Mouse (Mus musculus): Measurements from ENCODE around the gene Fhit. TPM values are rescaled to one million over a fixed set of nuclear protein-coding genes. Genes with fewer than 3 reads are reported as not detected.
A peak's percentile ranks its signal among the peaks of the same experiment; 100 is the strongest.

The Fhit gene
- total and polyA plus RNA-seq, 2 experiments from 2014 or later: 9.9 to 11.8 TPM

GRCm38 (mm10) chr14:10022304-10022703 lies 1139.5 kb downstream of the Fhit start:
- 28% methylated on average over 2 of the region's 2 CpGs for WGBS

GRCm38 (mm10) chr14:10020400-10021140 lies 1141.3 kb downstream of the Fhit start:
- TF ChIP-seq CTCF (IDR thresholded peaks at IDR 0.05): peak; percentile 54
- DNase-seq (ENCODE audit: low spot score) (no peak), ATAC-seq (ENCODE audit: low FRiP score) (no peak)
- no peak overlapping the region for H3K27ac ChIP-seq (ENCODE audit: low read depth, low read length)
- H3K36me3 ChIP-seq (ENCODE audit: insufficient read depth, low read length): no peaks in the 10 kb centered on the region
- H3K9ac ChIP-seq (replicated peaks; ENCODE audit: low read length, poor library complexity, severe bottlenecking): no peak overlapping the region
- H3K9me3 ChIP-seq (ENCODE audit: low read length): no peaks in the 10 kb centered on the region
- no peak overlapping the region for H3K4me3 ChIP-seq (ENCODE audit: low read depth, low read length)
- no peaks in the 10 kb centered on the region for H3K4me1 ChIP-seq (ENCODE audit: insufficient read depth, low read length)
- WGBS: 93% methylated on average over 5 of the region's 5 CpGs
- no peaks in the 10 kb centered on the region for H3K27me3 ChIP-seq (ENCODE audit: insufficient read depth, low read length)
- no peak overlapping the region for H3K4me2 ChIP-seq (ENCODE audit: low read depth, low read length, poor library complexity, severe bottlenecking)

More at GRCm38 (mm10) chr14:10022304-10022703, 1139.5 kb downstream of the Fhit start:
- H3K4me2 ChIP-seq (ENCODE audit: low read depth, low read length, poor library complexity, severe bottlenecking): no peak overlapping the region
- TF ChIP-seq CTCF (IDR thresholded peaks at IDR 0.05): no peak
- no peaks in the 10 kb centered on the region for H3K36me3 ChIP-seq (ENCODE audit: insufficient read depth, low read length)
- H3K9me3 ChIP-seq (ENCODE audit: low read length): no peaks in the 10 kb centered on the region
- no peak overlapping the region for H3K27ac ChIP-seq (ENCODE audit: low read depth, low read length)
- H3K4me1 ChIP-seq (ENCODE audit: insufficient read depth, low read length): no peaks in the 10 kb centered on the region
- peak; percentile 39 for DNase-seq (ENCODE audit: low spot score)
- no peak for ATAC-seq (ENCODE audit: low FRiP score)
- H3K9ac ChIP-seq (replicated peaks; ENCODE audit: low read length, poor library complexity, severe bottlenecking): no peak overlapping the region
- H3K27me3 ChIP-seq (ENCODE audit: insufficient read depth, low read length): no peaks in the 10 kb centered on the region
- H3K4me3 ChIP-seq (ENCODE audit: low read depth, low read length): no peak overlapping the region

GRCm38 (mm10) chr14:10013817-10014266 lies 1148.0 kb downstream of the Fhit start:
- no peak overlapping the region for H3K27ac ChIP-seq (ENCODE audit: low read depth, low read length)
- H3K9ac ChIP-seq (replicated peaks; ENCODE audit: low read length, poor library complexity, severe bottlenecking): no peak overlapping the region
- no peak for DNase-seq (ENCODE audit: low spot score)
- no peaks in the 10 kb centered on the region for H3K4me1 ChIP-seq (ENCODE audit: insufficient read depth, low read length)
- WGBS: 92% methylated on average over 1 of the region's 1 CpGs
- no peak for TF ChIP-seq CTCF (IDR thresholded peaks at IDR 0.05)
- H3K9me3 ChIP-seq (ENCODE audit: low read length): no peaks in the 10 kb centered on the region
- no peak overlapping the region for H3K4me3 ChIP-seq (ENCODE audit: low read depth, low read length)
- no peaks in the 10 kb centered on the region for H3K36me3 ChIP-seq (ENCODE audit: insufficient read depth, low read length)
- no peak for ATAC-seq (ENCODE audit: low FRiP score)
- H3K4me2 ChIP-seq (ENCODE audit: low read depth, low read length, poor library complexity, severe bottlenecking): no peak overlapping the region
- no peaks in the 10 kb centered on the region for H3K27me3 ChIP-seq (ENCODE audit: insufficient read depth, low read length)

- 59% methylated on average over 7 of the region's 7 CpGs for WGBS
- no peak overlapping the region for H3K4me3 ChIP-seq (ENCODE audit: low read depth, low read length)
These were observed 1148.6 kb downstream of the Fhit start for GRCm38 (mm10) chr14:10013003-10013816.

GRCm38 (mm10) chr14:10006278-10006677 lies 1155.6 kb downstream of the Fhit start:
- Histone ChIP-seq H3K9ac (replicated peaks; ENCODE audit: low read length, poor library complexity, severe bottlenecking) (no peak overlapping the region), H3K27me3 (ENCODE audit: insufficient read depth, low read length) (no peaks in the 10 kb centered on the region), H3K4me2 (ENCODE audit: low read depth, low read length, poor library complexity, severe bottlenecking) (no peak overlapping the region), H3K4me1 (ENCODE audit: insufficient read depth, low read length) (0 out of 2 replicates have a peak, but pooled peaks cover 4% of the 10 kb centered on the region), H3K27ac (ENCODE audit: low read depth, low read length) (no peak overlapping the region), H3K9me3 (ENCODE audit: low read length) (no peaks in the 10 kb centered on the region), H3K4me3 (ENCODE audit: low read depth, low read length) (no peak overlapping the region), H3K36me3 (ENCODE audit: insufficient read depth, low read length) (no peaks in the 10 kb centered on the region)
- TF ChIP-seq CTCF (IDR thresholded peaks at IDR 0.05): no peak
- DNase-seq (ENCODE audit: low spot score) (no peak), ATAC-seq (ENCODE audit: low FRiP score) (no peak)
- WGBS: 74% methylated on average over 5 of the region's 5 CpGs

More at GRCm38 (mm10) chr14:10013003-10013816, 1148.6 kb downstream of the Fhit start:
- Histone ChIP-seq H3K36me3 (ENCODE audit: insufficient read depth, low read length) (no peaks in the 10 kb centered on the region), H3K4me2 (ENCODE audit: low read depth, low read length, poor library complexity, severe bottlenecking) (no peak overlapping the region), H3K27ac (ENCODE audit: low read depth, low read length) (no peak overlapping the region), H3K9ac (replicated peaks; ENCODE audit: low read length, poor library complexity, severe bottlenecking) (no peak overlapping the region), H3K4me1 (ENCODE audit: insufficient read depth, low read length) (no peaks in the 10 kb centered on the region), H3K27me3 (ENCODE audit: insufficient read depth, low read length) (no peaks in the 10 kb centered on the region), H3K9me3 (ENCODE audit: low read length) (no peaks in the 10 kb centered on the region)
- ATAC-seq (ENCODE audit: low FRiP score) (no peak), DNase-seq (ENCODE audit: low spot score) (no peak)
- TF ChIP-seq CTCF (IDR thresholded peaks at IDR 0.05): no peak

GRCm38 (mm10) chr14:10003847-10004246 lies 1158.0 kb downstream of the Fhit start:
- no peak overlapping the region for H3K27ac ChIP-seq (ENCODE audit: low read depth, low read length)

More at GRCm38 (mm10) chr14:10003847-10004246, 1158.0 kb downstream of the Fhit start:
- Histone ChIP-seq H3K4me3 (ENCODE audit: low read depth, low read length) (no peak overlapping the region), H3K9ac (replicated peaks; ENCODE audit: low read length, poor library complexity, severe bottlenecking) (no peak overlapping the region), H3K9me3 (ENCODE audit: low read length) (no peaks in the 10 kb centered on the region), H3K27me3 (ENCODE audit: insufficient read depth, low read length) (no peaks in the 10 kb centered on the region), H3K36me3 (ENCODE audit: insufficient read depth, low read length) (no peaks in the 10 kb centered on the region), H3K4me1 (ENCODE audit: insufficient read depth, low read length) (0 out of 2 replicates have a peak, but pooled peaks cover 4% of the 10 kb centered on the region), H3K4me2 (ENCODE audit: low read depth, low read length, poor library complexity, severe bottlenecking) (no peak overlapping the region)
- TF ChIP-seq CTCF (IDR thresholded peaks at IDR 0.05): no peak
- no peak for ATAC-seq (ENCODE audit: low FRiP score)
- DNase-seq (ENCODE audit: low spot score): no peak
- 38% methylated on average over 2 of the region's 2 CpGs for WGBS

Measured in midbrain, postnatal 0 days (tissue).